Comparison of ENCODE assay signal across 10 mouse cellular contexts in genomic region chr1:136859454-136859853, GRCm38 (mm10).
A peak's percentile ranks its signal among the peaks of the same experiment; 100 is the strongest.
DNase-seq lines count a peak whose midpoint lies in the region; ATAC-seq and TF ChIP-seq lines count a peak whose summit lies in the region.
"Had no signal": no experiment of that assay in that cellular context is flagged by ENCODE, and none has a peak within 500 bp of the region (broad histone marks: within the 10 kb centered on the region; RNA-seq: fewer than 3 reads in every experiment).

No protein-coding gene starts in this region.

- no peak for TF ChIP-seq EP300 in stomach, postnatal 0 days (optimal IDR thresholded peaks at IDR 0.05)

- H3K4me2 ChIP-seq in intestine, embryonic 15.5 days (replicated peaks) = no peak overlapping the region
- H3K4me2 ChIP-seq in intestine, postnatal 0 days (replicated peaks; ENCODE audit: low read depth) = no peak overlapping the region
- H3K4me2 ChIP-seq in stomach, embryonic 15.5 days = no peak overlapping the region
- no peak overlapping the region for H3K4me2 ChIP-seq in stomach, postnatal 0 days (replicated peaks; ENCODE audit: low read depth)
- no peak overlapping the region for H3K4me2 ChIP-seq in forebrain, embryonic 15.5 days (replicated peaks)
- H3K4me2 ChIP-seq: hindbrain, embryonic 13.5 days; lung, embryonic 14.5 days had no signal

- 48% methylated on average over 4 of the region's 4 CpGs for WGBS in intestine, embryonic 15.5 days
- 52% methylated on average over 4 of the region's 4 CpGs for WGBS in intestine, postnatal 0 days
- 50% methylated on average over 4 of the region's 4 CpGs for WGBS in stomach, embryonic 15.5 days
- 40% methylated on average over 4 of the region's 4 CpGs for WGBS in stomach, postnatal 0 days
- 73% methylated on average over 4 of the region's 4 CpGs for WGBS in forebrain, embryonic 15.5 days

- H3K9me3 ChIP-seq in intestine, embryonic 15.5 days = no peaks in the 10 kb centered on the region
- H3K9me3 ChIP-seq in intestine, postnatal 0 days (ENCODE audit: control insufficient read depth) = no peaks in the 10 kb centered on the region
- no peaks in the 10 kb centered on the region for H3K9me3 ChIP-seq in stomach, embryonic 15.5 days
- no peaks in the 10 kb centered on the region for H3K9me3 ChIP-seq in stomach, postnatal 0 days (ENCODE audit: control insufficient read depth, low read length)
- H3K9me3 ChIP-seq in forebrain, embryonic 15.5 days = no peaks in the 10 kb centered on the region
- H3K9me3 ChIP-seq: hindbrain, embryonic 13.5 days had no signal

- peak; percentile 56; the same call in 1 of the 2 replicates for ATAC-seq in intestine, embryonic 15.5 days
- no peak for ATAC-seq in intestine, postnatal 0 days
- peak; percentile 73 for ATAC-seq in stomach, embryonic 15.5 days (ENCODE audit: insufficient read depth, low FRiP score, low read depth)
- no peak for ATAC-seq in stomach, postnatal 0 days (ENCODE audit: low FRiP score, low TSS enrichment)
- no peak for ATAC-seq in forebrain, embryonic 15.5 days (replicated peaks)

- no peak for TF ChIP-seq CTCF in intestine, postnatal 0 days (IDR thresholded peaks at IDR 0.05; ENCODE audit: low read depth)
- TF ChIP-seq CTCF in stomach, postnatal 0 days (IDR thresholded peaks at IDR 0.05; ENCODE audit: low read depth) = no peak

- no peak overlapping the region for H3K9ac ChIP-seq in intestine, embryonic 15.5 days
- no peak overlapping the region for H3K9ac ChIP-seq in intestine, postnatal 0 days (ENCODE audit: low read depth, low read length)
- no peak overlapping the region for H3K9ac ChIP-seq in stomach, embryonic 15.5 days
- H3K9ac ChIP-seq in stomach, postnatal 0 days (ENCODE audit: low read length) = no peak overlapping the region
- H3K9ac ChIP-seq in forebrain, embryonic 15.5 days (replicated peaks) = no peak overlapping the region
- H3K9ac ChIP-seq: hindbrain, embryonic 13.5 days; lung, embryonic 14.5 days had no signal

- H3K36me3 ChIP-seq in intestine, embryonic 15.5 days = no peaks in the 10 kb centered on the region
- H3K36me3 ChIP-seq in intestine, postnatal 0 days (ENCODE audit: control insufficient read depth, insufficient read depth) = no peaks in the 10 kb centered on the region; the same call in 1 of the 2 replicates
- H3K36me3 ChIP-seq in stomach, embryonic 15.5 days = no peaks in the 10 kb centered on the region
- H3K36me3 ChIP-seq in stomach, postnatal 0 days (ENCODE audit: control insufficient read depth, insufficient read depth, low read length) = no peaks in the 10 kb centered on the region
- H3K36me3 ChIP-seq in splenic B cell, adult 2 months (ENCODE audit: control insufficient read depth, insufficient read depth, low read length, poor library complexity, severe bottlenecking) = no peaks in the 10 kb centered on the region
- no peaks in the 10 kb centered on the region for H3K36me3 ChIP-seq in forebrain, embryonic 15.5 days
- H3K36me3 ChIP-seq: hindbrain, embryonic 13.5 days had no signal

- DNase-seq in stomach, postnatal 0 days (ENCODE audit: low spot score) = no peak
- DNase-seq in kidney, postnatal 4 days = peak; percentile 12 to 27
- peak; percentile 23 for DNase-seq in splenic B cell, adult 2 months (ENCODE audit: low read depth, low spot score)
- DNase-seq in layer of hippocampus, postnatal 25 days (ENCODE audit: extremely low spot score in 1 of 2, low spot score in 1 of 2) = no peak
- DNase-seq: lung, embryonic 14.5 days had no signal

- no peak overlapping the region for H3K27ac ChIP-seq in intestine, embryonic 15.5 days
- no peak overlapping the region for H3K27ac ChIP-seq in intestine, postnatal 0 days (ENCODE audit: low read depth, low read length)
- H3K27ac ChIP-seq in stomach, embryonic 15.5 days = no peak overlapping the region
- no peak overlapping the region for H3K27ac ChIP-seq in stomach, postnatal 0 days (replicated peaks)
- H3K27ac ChIP-seq in forebrain, embryonic 15.5 days (replicated peaks) = no peak overlapping the region
- H3K27ac ChIP-seq: hindbrain, embryonic 13.5 days had no signal

- no peaks in the 10 kb centered on the region for H3K27me3 ChIP-seq in intestine, embryonic 15.5 days (replicated peaks)
- H3K27me3 ChIP-seq in intestine, postnatal 0 days (replicated peaks; ENCODE audit: control insufficient read depth, insufficient read depth, low read length) = no peaks in the 10 kb centered on the region
- H3K27me3 ChIP-seq in stomach, embryonic 15.5 days (replicated peaks) = no peaks in the 10 kb centered on the region
- H3K27me3 ChIP-seq in stomach, postnatal 0 days (ENCODE audit: control insufficient read depth, insufficient read depth, low read length) = no peaks in the 10 kb centered on the region
- no peaks in the 10 kb centered on the region for H3K27me3 ChIP-seq in splenic B cell, adult 2 months (ENCODE audit: control insufficient read depth, insufficient read depth, low read length, poor library complexity, severe bottlenecking)
- no peaks in the 10 kb centered on the region for H3K27me3 ChIP-seq in forebrain, embryonic 15.5 days
- H3K27me3 ChIP-seq: hindbrain, embryonic 13.5 days had no signal

- no peaks in the 10 kb centered on the region for H3K4me1 ChIP-seq in intestine, embryonic 15.5 days (replicated peaks)
- no peaks in the 10 kb centered on the region for H3K4me1 ChIP-seq in intestine, postnatal 0 days (replicated peaks; ENCODE audit: control insufficient read depth, insufficient read depth, low read length)
- H3K4me1 ChIP-seq in stomach, embryonic 15.5 days = no peaks in the 10 kb centered on the region
- H3K4me1 ChIP-seq in stomach, postnatal 0 days (replicated peaks; ENCODE audit: control insufficient read depth, insufficient read depth) = no peaks in the 10 kb centered on the region
- H3K4me1 ChIP-seq in forebrain, embryonic 15.5 days = no peaks in the 10 kb centered on the region

- H3K4me3 ChIP-seq in intestine, embryonic 15.5 days (replicated peaks) = no peak overlapping the region
- no peak overlapping the region for H3K4me3 ChIP-seq in intestine, postnatal 0 days (ENCODE audit: low read depth, low read length)
- H3K4me3 ChIP-seq in stomach, embryonic 15.5 days (replicated peaks) = no peak overlapping the region
- H3K4me3 ChIP-seq in stomach, postnatal 0 days (ENCODE audit: low read depth, low read length) = no peak overlapping the region
- H3K4me3 ChIP-seq in forebrain, embryonic 15.5 days = no peak overlapping the region
- H3K4me3 ChIP-seq: hindbrain, embryonic 13.5 days had no signal

Comparison
In these comparisons a context has a peak if more than half of its experiments do, and no peak if none do; other contexts are left out.
1. ATAC-seq: peak in intestine, embryonic 15.5 days (single experiment) and stomach, embryonic 15.5 days (single experiment); none in intestine, postnatal 0 days (single experiment), stomach, postnatal 0 days (single experiment) and forebrain, embryonic 15.5 days (single experiment).
2. DNase-seq: peak in kidney, postnatal 4 days (2 of 2) and splenic B cell, adult 2 months (single experiment); none in stomach, postnatal 0 days (single experiment) and layer of hippocampus, postnatal 25 days (0 of 2).